ENCODE assay signal across 23 mouse cellular contexts in genomic region chr11:55534766-55535165, GRCm38 (mm10).
A peak's percentile ranks its signal among the peaks of the same experiment; 100 is the strongest.
DNase-seq lines count a peak whose midpoint lies in the region; ATAC-seq and TF ChIP-seq lines count a peak whose summit lies in the region.
"Had no signal": no experiment of that assay in that cellular context is flagged by ENCODE, and none has a peak within 500 bp of the region (broad histone marks: within the 10 kb centered on the region; RNA-seq: fewer than 3 reads in every experiment).

No protein-coding gene starts in this region.

- H3K4me3 ChIP-seq in kidney, embryonic 14.5 days (ENCODE audit: low read length) = no peak overlapping the region
- no peak overlapping the region for H3K4me3 ChIP-seq in kidney, adult 2 months (ENCODE audit: insufficient read depth, low read depth, low read length)
- no peak overlapping the region for H3K4me3 ChIP-seq in kidney, embryonic 16.5 days (ENCODE audit: low read length)
- H3K4me3 ChIP-seq: forebrain, embryonic 10.5 days; forebrain, embryonic 13.5 days; heart, embryonic 12.5 days; heart, embryonic 15.5 days; hindbrain, embryonic 10.5 days; hindbrain, embryonic 13.5 days had no signal

- TF ChIP-seq POLR2A in kidney, adult 2 months (IDR thresholded peaks at IDR 0.05; ENCODE audit: low read depth, low read length) = no peak

- TF ChIP-seq CTCF in kidney, adult 2 months (conservative IDR thresholded peaks at IDR 0.05; ENCODE audit: insufficient read depth, insufficient read length, low read depth, low read length) = no peak

- H3K27me3 ChIP-seq in kidney, embryonic 14.5 days (ENCODE audit: control insufficient read depth, insufficient read depth, low read length) = no peaks in the 10 kb centered on the region
- H3K27me3 ChIP-seq in kidney, adult 2 months (replicated peaks; ENCODE audit: control insufficient read depth, insufficient read depth, low read length) = no peaks in the 10 kb centered on the region
- H3K27me3 ChIP-seq in kidney, embryonic 16.5 days (ENCODE audit: insufficient read depth, low read length) = no peaks in the 10 kb centered on the region
- H3K27me3 ChIP-seq: forebrain, embryonic 13.5 days; heart, embryonic 12.5 days; heart, embryonic 15.5 days; hindbrain, embryonic 13.5 days had no signal

- H3K27ac ChIP-seq in kidney, embryonic 14.5 days (ENCODE audit: low read depth, low read length) = no peak overlapping the region
- H3K27ac ChIP-seq in kidney, adult 2 months (ENCODE audit: insufficient read depth, low read depth, low read length) = no peak overlapping the region
- no peak overlapping the region for H3K27ac ChIP-seq in kidney, embryonic 16.5 days (ENCODE audit: low read length)
- H3K27ac ChIP-seq: forebrain, embryonic 10.5 days; forebrain, embryonic 13.5 days; heart, embryonic 15.5 days; hindbrain, embryonic 10.5 days; hindbrain, embryonic 13.5 days had no signal

- H3K4me1 ChIP-seq in kidney, embryonic 14.5 days (ENCODE audit: control insufficient read depth, insufficient read depth, low read length) = 0 out of 2 replicates have a peak, but pooled peaks cover 2% of the 10 kb centered on the region
- no peaks in the 10 kb centered on the region for H3K4me1 ChIP-seq in kidney, adult 2 months (ENCODE audit: control insufficient read depth, insufficient read depth, low read length)
- peaks cover 4% of the 10 kb centered on the region; the same call in 1 of the 2 replicates for H3K4me1 ChIP-seq in kidney, embryonic 16.5 days (ENCODE audit: insufficient read depth, low read length)
- H3K4me1 ChIP-seq: forebrain, embryonic 10.5 days had no signal

- H3K4me2 ChIP-seq in kidney, embryonic 14.5 days (replicated peaks; ENCODE audit: low read depth, low read length) = no peak overlapping the region
- no peak overlapping the region for H3K4me2 ChIP-seq in kidney, embryonic 16.5 days (replicated peaks; ENCODE audit: low read depth, low read length)
- H3K4me2 ChIP-seq: forebrain, embryonic 13.5 days; heart, embryonic 12.5 days; heart, embryonic 15.5 days; hindbrain, embryonic 13.5 days had no signal

- WGBS in kidney, embryonic 14.5 days = 9% methylated on average over 2 of the region's 2 CpGs
- WGBS in kidney, adult 2 months = 27% methylated on average over 2 of the region's 2 CpGs
- WGBS in kidney, embryonic 16.5 days = 31% methylated on average over 2 of the region's 2 CpGs

- no peaks in the 10 kb centered on the region for H3K9me3 ChIP-seq in kidney, embryonic 14.5 days (ENCODE audit: control insufficient read depth, low read length)
- no peaks in the 10 kb centered on the region for H3K9me3 ChIP-seq in kidney, embryonic 16.5 days (ENCODE audit: low read length)
- H3K9me3 ChIP-seq: forebrain, embryonic 10.5 days; forebrain, embryonic 13.5 days; heart, embryonic 12.5 days; heart, embryonic 15.5 days; hindbrain, embryonic 10.5 days; hindbrain, embryonic 13.5 days had no signal

- no peak overlapping the region for H3K9ac ChIP-seq in kidney, embryonic 14.5 days (ENCODE audit: low read depth, low read length)
- H3K9ac ChIP-seq in kidney, embryonic 16.5 days (replicated peaks; ENCODE audit: low read length) = no peak overlapping the region
- H3K9ac ChIP-seq: forebrain, embryonic 13.5 days; heart, embryonic 12.5 days; heart, embryonic 15.5 days; hindbrain, embryonic 13.5 days had no signal

- no peak for DNase-seq in kidney, adult 2 months
- peak; percentile 24 for DNase-seq in kidney, postnatal 10 days
- peak; percentile 64 for DNase-seq in retina, embryonic 14.5 days (ENCODE audit: low spot score)
- no peak for DNase-seq in frontal cortex, postnatal 14 days (ENCODE audit: low spot score in 2 of 2)
- DNase-seq: adrenal gland, adult 8-10 months; adrenal gland, postnatal 25 days; cerebellum, adult 18-20 months; cerebellum, adult 9-10 months; cerebellum, postnatal 14 days; gastrocnemius, postnatal 10 days; gastrocnemius, postnatal 36 days; heart, postnatal 10 days; heart, postnatal 36 days had no signal

- peak; percentile 28; the same call in 1 of the 2 replicates for ATAC-seq in kidney, embryonic 14.5 days (ENCODE audit: low FRiP score, low TSS enrichment)
- ATAC-seq in kidney, embryonic 16.5 days (ENCODE audit: low FRiP score, low TSS enrichment) = no peak
- ATAC-seq: CD4-positive, CD25-positive, alpha-beta regulatory T cell, adult 4 months; forebrain, embryonic 13.5 days; hindbrain, embryonic 16.5 days had no signal

- no peaks in the 10 kb centered on the region for H3K36me3 ChIP-seq in kidney, embryonic 14.5 days (ENCODE audit: control insufficient read depth, insufficient read depth, low read length)
- H3K36me3 ChIP-seq in kidney, adult 2 months (ENCODE audit: control insufficient read depth, insufficient read depth, low read length) = no peaks in the 10 kb centered on the region
- no peaks in the 10 kb centered on the region for H3K36me3 ChIP-seq in kidney, embryonic 16.5 days (ENCODE audit: insufficient read depth, low read length)
- H3K36me3 ChIP-seq: forebrain, embryonic 10.5 days; heart, embryonic 12.5 days; heart, embryonic 15.5 days had no signal

Comparison
In these comparisons a context has a peak if more than half of its experiments do, and no peak if none do; other contexts are left out.
1. DNase-seq: peak in kidney, postnatal 10 days (single experiment) and retina, embryonic 14.5 days (single experiment); none in kidney, adult 2 months (single experiment) and frontal cortex, postnatal 14 days (0 of 2).